Mouse (Mus musculus) heart, adult 8-10 months (tissue): ENCODE measurements around the gene Fam131c. TPM values are rescaled to one million over a fixed set of nuclear protein-coding genes. Genes with fewer than 3 reads are reported as not detected.

Source experiments
- DNase-seq: peaks from one replicate; pipeline ENCODE4 v3.0.0; 2022; ENCODE audit warnings: low spot score
- total RNA-seq, 4 experiments: library from RNA; stranded (reverse); gene quantifications; 2 replicates each; pipeline ENCODE4 v1.2.4; 2022

The Fam131c gene
- total RNA-seq, 4 experiments from 2014 or later = 2.4 to 5.5 (median 4.1) TPM

DNA sequence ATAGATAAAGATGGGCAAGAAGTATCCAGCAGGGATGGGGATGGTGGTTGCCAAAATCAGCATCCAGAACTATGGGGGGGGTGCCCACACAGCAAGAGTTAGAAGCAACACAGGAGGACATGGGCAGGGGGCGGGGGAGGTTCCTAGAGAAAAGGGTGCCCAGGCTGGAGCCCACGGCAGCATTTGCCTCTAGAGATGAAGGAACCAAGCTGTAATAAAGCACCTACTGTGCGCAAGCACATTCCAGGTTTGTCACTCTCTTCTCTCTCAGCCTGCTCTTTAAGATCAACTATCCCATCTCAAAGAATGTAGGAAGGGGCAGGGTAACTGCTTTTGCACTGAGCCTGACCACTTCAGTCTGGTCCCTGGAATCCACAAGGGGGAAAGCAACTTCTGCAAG, 40.6 kb downstream of the Fam131c start:
- no peak for DNase-seq

DNA sequence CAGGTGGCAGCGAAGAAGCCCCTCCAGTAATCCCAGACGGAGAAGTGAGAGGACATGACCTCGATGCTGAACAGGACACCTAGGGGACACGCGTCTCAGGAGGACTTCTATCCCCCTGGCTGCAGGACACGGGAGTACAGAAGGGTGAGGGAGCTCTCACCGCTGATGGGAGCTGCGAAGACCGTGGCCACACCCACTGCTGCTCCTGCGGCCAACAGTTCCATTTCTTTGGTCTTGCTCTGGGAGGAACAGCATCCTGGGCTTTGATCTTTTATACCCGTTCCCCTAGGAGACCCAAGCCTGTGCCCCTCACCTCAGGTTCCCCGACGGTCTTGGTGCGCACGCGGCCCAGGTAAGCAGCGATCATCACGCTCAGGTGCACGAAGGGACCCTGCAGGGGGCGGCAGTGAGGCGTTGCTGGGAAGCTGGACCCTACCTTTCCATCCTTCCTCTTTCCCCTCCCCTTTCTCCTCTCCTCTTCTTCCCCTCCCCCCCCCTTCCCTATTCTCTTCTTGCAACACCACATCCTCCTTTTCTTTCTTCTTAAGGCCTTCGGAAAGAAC, 43.5 kb downstream of the Fam131c start:
- DNase-seq = no peak

DNA sequence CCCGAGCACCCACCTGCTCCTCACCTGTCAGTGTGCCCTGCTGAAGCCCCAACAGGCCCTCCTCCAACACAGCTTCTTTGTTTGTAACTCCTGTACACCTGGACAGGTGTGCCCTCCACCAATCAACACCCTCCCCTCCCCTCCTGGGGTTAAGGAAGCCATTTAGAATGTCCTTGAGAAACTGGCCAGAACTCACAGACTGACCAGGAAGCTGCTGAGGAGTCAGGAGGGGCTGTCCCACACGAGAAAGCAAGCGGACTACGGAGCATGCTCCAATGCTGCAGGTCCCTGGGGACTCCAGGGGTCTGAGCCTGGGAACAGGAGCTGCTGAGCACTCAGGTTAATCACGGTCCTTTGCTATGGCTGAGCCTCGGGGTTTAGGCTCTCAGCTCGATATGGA, 47.9 kb downstream of the Fam131c start, which contains the start of gene Clcnkb:
Clcnkb (minus strand) TSS at position 91 of the 400 bp plus-strand sequence.
- no peak for DNase-seq

GRCm38 (mm10) chr4:141419398-141420191, 51.6 kb downstream of the Fam131c start:
- DNase-seq = no peak

DNA sequence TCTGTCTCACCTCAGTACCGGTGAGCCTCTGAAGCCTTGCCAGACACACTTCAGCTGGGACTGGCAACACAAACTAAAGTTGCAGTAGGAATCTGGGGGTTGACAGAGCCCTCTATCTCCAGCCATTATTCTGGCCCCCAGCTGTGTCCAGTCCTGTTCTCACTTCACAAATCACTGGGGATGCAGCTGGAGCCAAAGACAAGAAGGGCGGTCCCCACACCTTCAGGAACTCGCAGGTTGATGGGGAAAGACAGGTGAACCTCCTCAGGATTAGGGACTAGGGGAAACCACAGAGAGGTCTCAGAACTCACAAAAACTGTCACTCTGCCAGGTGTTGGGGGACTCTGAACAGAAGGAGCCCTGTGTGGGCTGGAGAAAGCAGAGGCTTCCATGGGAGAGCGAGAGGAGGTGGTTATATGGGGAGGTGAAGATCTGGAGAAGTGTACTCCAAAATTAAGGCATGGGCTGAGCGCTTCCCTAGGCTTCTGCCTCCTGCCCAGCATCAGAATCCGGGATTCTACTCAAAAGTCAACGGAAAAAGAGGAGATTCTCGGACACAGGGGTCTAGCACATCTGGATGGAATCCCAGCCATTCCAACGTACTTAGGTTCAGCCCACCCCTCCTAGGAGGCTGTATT, 52.3 kb downstream of the Fam131c start, which contains the start of gene Hspb7:
Hspb7 (plus strand) TSS at position 588 of the 638 bp plus-strand sequence.
- no peak for DNase-seq

GRCm38 (mm10) chr4:141420886-141421285, 52.9 kb downstream of the Fam131c start:
- DNase-seq = no peak

DNA sequence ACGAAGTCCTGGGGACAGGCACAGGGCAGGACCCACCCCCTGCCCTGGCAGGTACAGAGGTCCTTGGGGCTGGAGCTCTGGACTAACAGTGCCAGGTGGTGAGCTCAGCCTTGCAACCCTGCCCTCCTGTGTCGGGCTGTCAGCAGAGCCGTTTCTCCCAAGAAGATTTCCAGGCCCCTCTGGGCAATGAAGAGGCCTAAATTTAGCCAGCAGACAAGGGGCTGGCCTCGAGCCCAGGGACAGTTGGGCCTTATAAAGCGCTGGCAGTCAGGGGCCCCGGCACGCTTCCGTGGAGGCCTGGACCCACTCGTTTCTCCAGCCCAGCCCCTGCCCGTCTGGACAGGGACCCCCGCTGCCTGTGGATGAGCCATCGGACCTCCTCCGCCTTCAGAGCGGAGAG, 53.4 kb downstream of the Fam131c start:
- no peak for DNase-seq

DNA sequence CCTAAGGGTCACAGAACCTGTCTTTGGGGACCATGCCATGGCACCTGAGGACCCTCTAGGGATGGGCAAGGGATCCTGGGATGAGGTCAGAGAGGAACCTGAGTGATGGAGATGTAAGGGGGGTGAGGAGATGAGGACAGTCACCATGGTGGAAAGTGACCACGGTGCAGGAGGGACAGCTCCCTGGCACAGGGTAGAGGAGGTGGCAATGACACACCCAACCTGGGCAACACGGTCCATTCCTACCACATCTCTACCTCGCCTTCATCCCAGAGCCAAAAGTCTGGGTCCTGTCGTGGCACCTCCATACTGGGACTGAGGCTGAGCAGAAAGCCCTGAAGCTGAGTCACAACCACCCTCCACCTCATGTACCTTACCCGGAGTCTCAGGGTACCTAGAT, 54.8 kb downstream of the Fam131c start:
- DNase-seq = no peak

DNA sequence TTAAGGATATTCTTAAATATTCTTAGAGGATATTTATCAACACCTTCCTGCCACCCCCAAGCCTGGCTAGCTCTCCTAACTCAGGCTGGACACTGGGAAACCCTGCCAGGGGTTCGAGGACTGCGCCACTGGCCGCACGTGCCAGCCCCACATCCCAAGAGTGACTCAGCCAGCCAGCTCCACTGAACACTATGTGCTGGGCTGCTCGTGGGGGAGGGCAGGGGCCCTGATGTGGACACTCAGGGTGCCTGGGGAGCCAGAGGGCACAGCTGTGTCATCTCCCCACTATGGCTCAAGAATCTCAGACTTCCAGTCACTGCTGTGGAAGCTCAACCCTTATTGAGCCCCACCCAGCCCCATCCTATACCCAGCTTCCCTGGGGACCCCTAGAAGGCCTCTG, 55.3 kb downstream of the Fam131c start:
- DNase-seq = no peak

- DNase-seq = no peak
These were observed 55.8 kb downstream of the Fam131c start for GRCm38 (mm10) chr4:141423691-141424431.

DNA sequence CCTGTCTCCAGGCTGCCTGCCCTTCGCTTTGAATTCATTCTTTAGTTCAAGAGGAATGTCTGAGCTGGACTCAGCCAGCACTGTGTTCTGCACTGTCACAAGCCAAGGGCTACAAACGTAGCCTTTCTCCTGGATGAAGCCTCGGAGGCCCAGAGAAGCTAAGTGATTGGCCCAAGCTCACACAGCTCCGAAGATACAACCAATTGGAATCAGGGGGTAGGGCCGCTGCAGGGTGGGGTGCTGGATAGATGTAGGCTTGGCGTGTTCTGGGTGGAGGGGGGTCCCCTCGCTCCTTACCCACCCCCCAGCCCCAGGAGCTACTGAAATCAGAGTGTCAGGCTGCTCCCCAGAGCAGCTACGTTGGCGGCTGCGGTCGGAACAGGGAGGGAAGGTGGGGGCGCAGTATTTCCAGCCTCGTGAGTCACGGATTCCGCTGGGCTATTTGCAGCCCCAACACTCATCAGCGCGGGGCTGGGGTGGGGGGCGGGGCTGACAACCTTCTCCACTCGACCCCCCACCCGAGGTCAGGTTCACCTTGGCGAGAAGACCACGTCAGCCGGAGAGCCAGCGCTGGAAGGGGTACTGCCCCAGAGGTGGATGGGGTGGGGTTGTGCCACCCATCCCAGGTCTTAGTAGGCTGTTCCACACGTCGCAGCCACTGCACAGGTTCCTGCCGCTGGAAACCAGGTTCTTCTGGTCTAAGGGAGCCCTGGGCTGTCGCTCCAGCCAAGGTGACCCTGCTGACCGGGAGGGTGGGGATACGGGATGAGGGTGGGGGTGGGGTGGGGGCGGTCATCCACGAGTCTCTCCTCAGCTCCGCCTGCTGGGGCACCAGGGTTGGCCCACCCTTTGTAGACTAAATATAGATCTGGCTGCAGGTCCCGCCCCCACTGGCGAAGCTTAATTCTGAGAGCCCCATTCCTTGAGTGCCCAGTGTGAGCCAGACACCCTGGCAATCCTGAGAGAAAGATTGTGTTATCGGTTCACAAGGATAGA, 57.8 kb downstream of the Fam131c start:
- no peak for DNase-seq

DNA sequence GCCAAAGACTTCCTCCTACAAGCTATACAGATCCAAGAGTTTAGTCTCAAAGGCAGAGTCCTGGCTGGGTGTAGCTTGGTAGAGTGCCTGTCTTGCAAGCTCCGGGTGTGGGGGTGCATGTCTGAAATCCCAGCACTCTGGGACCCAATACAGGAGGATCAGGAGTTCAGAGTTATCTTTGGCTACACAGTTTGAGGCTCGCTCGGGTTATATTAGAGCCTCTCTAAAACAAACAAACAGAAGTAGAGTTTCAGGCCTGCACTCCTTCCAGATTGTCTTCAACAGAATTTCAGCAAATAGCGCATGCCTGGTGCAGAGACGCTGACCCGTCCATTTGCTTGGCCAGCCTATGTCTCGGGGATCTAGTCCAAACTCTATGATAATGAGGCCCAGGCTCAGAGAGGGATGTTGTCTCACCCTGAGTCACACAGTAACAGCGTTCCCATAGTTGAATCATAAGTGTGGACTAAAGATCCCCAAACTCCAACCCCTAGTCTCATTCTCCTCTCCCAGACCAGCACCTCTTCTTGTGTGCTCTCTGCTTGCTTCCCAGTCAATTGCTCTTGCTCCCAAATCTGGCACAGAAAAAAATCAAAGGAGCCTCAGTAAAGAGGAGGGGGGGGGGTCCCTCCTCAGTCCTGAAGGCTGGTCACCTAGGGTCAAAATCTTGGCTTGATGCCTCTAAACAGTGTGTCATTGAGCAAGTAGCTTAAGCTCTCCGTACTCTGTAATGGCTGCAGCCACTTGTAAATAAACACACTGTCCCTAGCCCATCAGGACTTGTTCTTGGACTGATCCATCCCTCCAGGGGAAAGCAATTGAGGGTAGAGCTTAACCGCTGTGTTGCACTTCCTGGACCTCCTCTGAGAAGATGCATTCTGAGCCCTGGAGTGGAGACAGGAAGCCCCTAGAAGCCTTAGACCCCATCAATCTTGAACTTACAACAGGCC, 59.1 kb downstream of the Fam131c start:
- no peak for DNase-seq

GRCm38 (mm10) chr4:141427921-141428320, 59.9 kb downstream of the Fam131c start:
- no peak for DNase-seq

GRCm38 (mm10) chr4:141429381-141429780, 61.4 kb downstream of the Fam131c start:
- no peak for DNase-seq

GRCm38 (mm10) chr4:141429847-141430246, 61.8 kb downstream of the Fam131c start:
- DNase-seq = no peak

GRCm38 (mm10) chr4:141430997-141431396, 63.0 kb downstream of the Fam131c start:
- DNase-seq = no peak

GRCm38 (mm10) chr4:141432666-141433065, 64.6 kb downstream of the Fam131c start:
- no peak for DNase-seq

DNA sequence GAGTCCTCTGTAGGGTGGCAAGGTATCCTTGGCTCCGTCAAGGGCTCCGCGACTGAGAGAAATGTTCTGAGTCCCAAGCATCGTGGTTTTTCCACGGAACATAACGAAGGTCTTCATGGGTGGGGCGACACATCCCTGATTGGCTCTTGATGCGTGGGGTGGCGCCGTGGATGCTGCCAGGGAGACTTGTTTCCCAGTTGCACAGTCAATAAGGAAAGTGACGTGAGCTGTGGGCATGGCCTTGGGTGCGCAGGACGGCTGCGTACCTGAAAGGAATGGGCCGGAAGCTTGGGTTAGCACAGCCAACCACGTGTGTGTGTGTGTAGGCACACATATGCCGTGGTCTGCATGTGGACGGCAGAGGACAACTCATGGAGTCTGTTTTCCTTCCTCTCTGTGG, 65.2 kb downstream of the Fam131c start:
- no peak for DNase-seq
